Mouse (Mus musculus) midbrain, embryonic 16.5 days (tissue): ENCODE results near the gene Kcnma1. TPM values are rescaled to one million over a fixed set of nuclear protein-coding genes. Genes with fewer than 3 reads are reported as not detected.

ENCODE experiments used
- ATAC-seq: fragments of 200-750 bp; cut with Nextera tagmentation; 2 replicates; pipeline ENCODE4 v1.8.0; 2017; ENCODE audit warnings: moderate TSS enrichment
- H3K27ac ChIP-seq: fragments of 300-500 bp; sonication (generic); 2 replicates; pipeline ENCODE4 v1.5.1; 2014; ENCODE audit warnings: mild to moderate bottlenecking, low read length, mixed read lengths
- H3K27me3 ChIP-seq: fragments of 300-500 bp; sonication (generic); 2 replicates; pipeline ENCODE4 v1.6.1; 2014; ENCODE audit warnings: low read depth, low read length, mixed read lengths; ENCODE audit not compliant: control insufficient read depth, insufficient read depth
- H3K36me3 ChIP-seq: fragments of 300-500 bp; sonication (generic); 2 replicates; pipeline ENCODE4 v1.6.1; 2014; ENCODE audit warnings: mild to moderate bottlenecking, low read length, moderate library complexity, mixed read lengths; ENCODE audit not compliant: control insufficient read depth, insufficient read depth
- H3K4me1 ChIP-seq: fragments of 300-500 bp; sonication (generic); 2 replicates; pipeline ENCODE4 v1.6.1; 2014; ENCODE audit warnings: mild to moderate bottlenecking, low read length, mixed read lengths; ENCODE audit not compliant: control insufficient read depth, insufficient read depth
- H3K4me2 ChIP-seq: fragments of 300-500 bp; sonication (generic); 2 replicates; pipeline ENCODE4 v1.6.1; 2014; ENCODE audit warnings: mild to moderate bottlenecking, low read length, mixed read lengths
- H3K4me3 ChIP-seq: fragments of 300-500 bp; sonication (generic); 2 replicates; pipeline ENCODE4 v1.5.1; 2014; ENCODE audit warnings: low read depth, mild to moderate bottlenecking, low read length, moderate library complexity, mixed read lengths
- H3K9ac ChIP-seq: fragments of 300-500 bp; sonication (generic); 2 replicates; pipeline ENCODE4 v1.6.1; 2014; ENCODE audit warnings: low read depth, low read length, mixed read lengths
- H3K9me3 ChIP-seq: fragments of 300-500 bp; sonication (generic); replicated peaks from 2 replicates; pipeline ENCODE4 v1.6.1; 2014; ENCODE audit warnings: mild to moderate bottlenecking, low read length, mixed read lengths; ENCODE audit not compliant: control insufficient read depth, poor library complexity, severe bottlenecking
- WGBS: fragments of 180-500 bp; shearing (Covaris S2); extraction: QIAGEN DNeasy Blood & Tissue Kit; methylation state at CpG from one replicate; pipeline ENCODE4 v1.1.7; 2014; 5-methylcytosine and 5-hydroxymethylcytosine counted together
- polyA plus RNA-seq: library from polyadenylated mRNA; unstranded; fragments of >200 nt; fragmentation: Nextera tagmentation; extraction: Ambion mirVana; gene quantifications from 2 replicates; pipeline ENCODE4 v1.2.1, GENCODE M21; 2015

Gene Kcnma1
- polyA plus RNA-seq, 1 experiment from 2014 or later: 18.4 TPM

DNA sequence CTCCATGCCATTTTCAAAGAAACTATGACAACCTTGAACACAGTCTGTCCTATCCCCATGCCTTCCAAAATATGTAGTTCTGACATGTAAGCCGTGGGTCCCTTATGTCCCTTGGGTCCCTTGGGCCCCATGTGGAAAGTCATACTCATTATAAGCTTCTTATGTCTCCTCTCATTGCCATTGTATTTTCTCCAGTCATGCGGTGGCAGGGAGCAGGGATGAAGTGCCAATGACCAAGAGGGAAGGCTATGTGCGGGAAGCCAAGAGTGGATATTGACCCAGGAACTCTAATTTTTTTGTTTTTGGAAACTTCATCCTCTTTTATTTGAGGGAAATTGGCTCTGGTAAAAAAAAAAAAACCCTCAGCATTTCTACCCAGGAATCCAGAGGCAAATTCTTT is 517.5 kb downstream of the Kcnma1 start:
- 93% methylated on average over 3 of the region's 3 CpGs for WGBS
- no peak for ATAC-seq
- Histone ChIP-seq H3K27ac (no peak overlapping the region), H3K9ac (no peak overlapping the region), H3K4me3 (no peak overlapping the region), H3K27me3 (no peaks in the 10 kb centered on the region), H3K36me3 (peaks cover 3% of the 10 kb centered on the region), H3K9me3 (no peaks in the 10 kb centered on the region), H3K4me1 (no peaks in the 10 kb centered on the region), H3K4me2 (no peak overlapping the region)

GRCm38 (mm10) chr14:23496236-23496740 is 518.0 kb downstream of the Kcnma1 start:
- 81% methylated on average over 4 of the region's 4 CpGs for WGBS
- no peak overlapping the region for H3K27ac ChIP-seq
- no peak for ATAC-seq
- H3K4me1 ChIP-seq: no peaks in the 10 kb centered on the region
- H3K4me2 ChIP-seq: no peak overlapping the region
- no peaks in the 10 kb centered on the region for H3K27me3 ChIP-seq
- H3K9me3 ChIP-seq: no peaks in the 10 kb centered on the region
- H3K9ac ChIP-seq: no peak overlapping the region
- H3K36me3 ChIP-seq: peaks cover 3% of the 10 kb centered on the region
- H3K4me3 ChIP-seq: no peak overlapping the region

DNA sequence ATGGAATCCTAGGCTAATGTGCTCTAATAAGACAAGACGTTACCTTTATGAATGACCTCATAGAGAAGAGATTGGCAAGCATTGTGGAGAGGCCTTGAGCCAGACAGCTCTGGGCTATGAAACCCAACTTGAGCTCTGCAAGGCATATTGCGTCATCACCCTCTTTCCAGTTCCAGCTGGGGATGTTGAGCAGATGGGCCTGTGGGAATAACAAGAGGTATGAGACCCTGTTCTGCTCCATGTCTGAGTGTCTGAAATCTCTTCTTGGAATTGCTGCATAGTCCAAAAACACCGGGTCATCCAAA is 519.8 kb downstream of the Kcnma1 start:
- Histone ChIP-seq H3K4me2 (no peak overlapping the region), H3K9ac (no peak overlapping the region), H3K27me3 (no peaks in the 10 kb centered on the region), H3K4me1 (no peaks in the 10 kb centered on the region), H3K27ac (no peak overlapping the region), H3K9me3 (no peaks in the 10 kb centered on the region), H3K36me3 (no peaks in the 10 kb centered on the region; the same call in 1 of the 2 replicates), H3K4me3 (no peak overlapping the region)
- WGBS: 86% methylated on average over 3 of the region's 3 CpGs
- ATAC-seq: no peak

- Histone ChIP-seq H3K4me1 (no peaks in the 10 kb centered on the region), H3K27ac (no peak overlapping the region), H3K27me3 (no peaks in the 10 kb centered on the region), H3K4me3 (no peak overlapping the region), H3K4me2 (no peak overlapping the region), H3K9me3 (no peaks in the 10 kb centered on the region), H3K9ac (no peak overlapping the region), H3K36me3 (no peaks in the 10 kb centered on the region; the same call in 1 of the 2 replicates)
- ATAC-seq: no peak
- WGBS: 86% methylated on average over 8 of the region's 8 CpGs
Observed at GRCm38 (mm10) chr14:23493750-23494495, 520.4 kb downstream of the Kcnma1 start.

GRCm38 (mm10) chr14:23492581-23493360 is 521.5 kb downstream of the Kcnma1 start:
- H3K4me3 ChIP-seq: no peak overlapping the region
- no peaks in the 10 kb centered on the region for H3K9me3 ChIP-seq
- no peaks in the 10 kb centered on the region for H3K4me1 ChIP-seq
- H3K27ac ChIP-seq: no peak overlapping the region
- no peak overlapping the region for H3K4me2 ChIP-seq
- 92% methylated on average over 9 of the region's 9 CpGs for WGBS
- no peak overlapping the region for H3K9ac ChIP-seq
- H3K27me3 ChIP-seq: no peaks in the 10 kb centered on the region
- no peaks in the 10 kb centered on the region; the same call in 1 of the 2 replicates for H3K36me3 ChIP-seq
- no peak for ATAC-seq

GRCm38 (mm10) chr14:23491359-23491758 is 522.9 kb downstream of the Kcnma1 start:
- WGBS: 51% methylated on average over 2 of the region's 2 CpGs
- Histone ChIP-seq H3K27ac (no peak overlapping the region), H3K9ac (no peak overlapping the region), H3K27me3 (no peaks in the 10 kb centered on the region), H3K9me3 (no peaks in the 10 kb centered on the region), H3K36me3 (no peaks in the 10 kb centered on the region; the same call in 1 of the 2 replicates), H3K4me1 (no peaks in the 10 kb centered on the region), H3K4me3 (no peak overlapping the region), H3K4me2 (no peak overlapping the region)
- ATAC-seq: no peak

GRCm38 (mm10) chr14:23486687-23487086 is 527.6 kb downstream of the Kcnma1 start:
- H3K4me1 ChIP-seq: no peaks in the 10 kb centered on the region
- no peaks in the 10 kb centered on the region for H3K27me3 ChIP-seq
- H3K4me3 ChIP-seq: no peak overlapping the region
- no peaks in the 10 kb centered on the region; the same call in 1 of the 2 replicates for H3K36me3 ChIP-seq
- H3K9ac ChIP-seq: no peak overlapping the region
- WGBS: 91% methylated on average over 1 of the region's 1 CpGs
- no peaks in the 10 kb centered on the region for H3K9me3 ChIP-seq
- ATAC-seq: no peak
- no peak overlapping the region for H3K4me2 ChIP-seq
- no peak overlapping the region for H3K27ac ChIP-seq

DNA sequence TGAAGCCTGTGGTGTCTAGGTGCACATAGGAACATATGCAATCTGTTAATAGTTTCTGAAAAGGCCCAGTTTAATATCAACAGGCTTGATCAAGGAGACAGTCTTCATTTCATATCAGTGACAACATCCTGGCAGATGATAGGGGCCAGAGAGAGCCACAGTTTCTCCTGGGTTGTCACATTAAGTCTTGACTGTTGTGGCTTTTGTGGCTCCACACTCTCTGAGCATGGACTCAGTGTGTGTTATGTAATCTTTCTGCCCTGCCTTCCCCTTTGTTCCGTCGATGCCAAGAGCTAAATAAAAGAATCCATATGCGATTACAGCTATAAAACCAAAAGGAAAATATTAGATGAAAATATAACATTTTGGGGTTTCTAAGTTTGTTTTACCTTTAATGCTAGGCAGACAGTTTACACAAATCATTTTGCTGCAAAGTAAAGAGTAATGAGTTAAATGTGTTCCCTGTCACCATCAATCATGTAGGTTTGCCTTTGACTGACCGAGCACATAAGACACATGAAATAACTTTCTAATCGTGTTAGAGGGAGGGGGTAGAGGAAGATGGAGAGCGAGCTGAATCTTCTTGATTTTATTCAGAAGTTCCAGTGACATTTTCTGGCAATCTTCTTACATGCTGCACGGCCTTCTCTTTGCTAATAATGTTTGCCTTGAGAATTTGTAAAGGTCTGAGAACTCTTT is 528.3 kb downstream of the Kcnma1 start:
- Histone ChIP-seq H3K4me3 (no peak overlapping the region), H3K27ac (no peak overlapping the region), H3K4me2 (no peak overlapping the region), H3K9me3 (no peaks in the 10 kb centered on the region), H3K9ac (no peak overlapping the region), H3K4me1 (no peaks in the 10 kb centered on the region), H3K27me3 (no peaks in the 10 kb centered on the region), H3K36me3 (no peaks in the 10 kb centered on the region; the same call in 1 of the 2 replicates)
- no peak for ATAC-seq
- WGBS: 86% methylated on average over 7 of the region's 7 CpGs
